Mouse (Mus musculus) heart, embryonic 10.5 days (tissue): ENCODE results near the gene Tomm6. TPM values are rescaled to one million over a fixed set of nuclear protein-coding genes. Genes with fewer than 3 reads are reported as not detected.
"Not testable (repeated sequence)": the region's sequence is repeated elsewhere in the genome, so short reads cannot be mapped to it uniquely, and the experiment has no call there.

Experiments used
- DNase-seq: peaks from one replicate; pipeline ENCODE4 v3.0.0-alpha.2; 2017; ENCODE audit warnings: low spot score
- H3K27ac ChIP-seq: fragments of 300-500 bp; sonication (generic); 2 replicates; pipeline ENCODE4 v1.5.1; 2016; ENCODE audit warnings: mild to moderate bottlenecking
- H3K27me3 ChIP-seq: fragments of 300-500 bp; sonication (generic); 2 replicates; pipeline ENCODE4 v1.6.1; 2016; ENCODE audit warnings: mild to moderate bottlenecking; ENCODE audit not compliant: poor library complexity, insufficient read depth, severe bottlenecking
- H3K36me3 ChIP-seq: fragments of 300-500 bp; sonication (generic); 2 replicates; pipeline ENCODE4 v1.6.1; 2016; ENCODE audit warnings: mild to moderate bottlenecking, moderate library complexity
- H3K4me1 ChIP-seq: fragments of 300-500 bp; sonication (generic); 2 replicates; pipeline ENCODE4 v1.6.1; 2016; ENCODE audit warnings: mild to moderate bottlenecking
- H3K4me3 ChIP-seq: fragments of 300-500 bp; sonication (generic); 2 replicates; pipeline ENCODE4 v1.5.1; 2016; ENCODE audit warnings: mild to moderate bottlenecking, moderate library complexity
- H3K9me3 ChIP-seq: fragments of 300-500 bp; sonication (generic); 2 replicates; pipeline ENCODE4 v1.6.1; 2016; ENCODE audit warnings: mild to moderate bottlenecking, moderate library complexity
- WGBS: fragments of 180-500 bp; shearing (Covaris S2); methylation state at CpG from one replicate; pipeline ENCODE4 v1.1.7; 2016; 5-methylcytosine and 5-hydroxymethylcytosine counted together
- polyA plus RNA-seq: library from polyadenylated mRNA; unstranded; fragments of >200 nt; fragmentation: Nextera tagmentation; extraction: Ambion mirVana; gene quantifications from 2 replicates; pipeline ENCODE4 v1.2.1, GENCODE M21; 2016

The Tomm6 gene
- polyA plus RNA-seq, 1 experiment from 2014 or later = 356 TPM

DNA sequence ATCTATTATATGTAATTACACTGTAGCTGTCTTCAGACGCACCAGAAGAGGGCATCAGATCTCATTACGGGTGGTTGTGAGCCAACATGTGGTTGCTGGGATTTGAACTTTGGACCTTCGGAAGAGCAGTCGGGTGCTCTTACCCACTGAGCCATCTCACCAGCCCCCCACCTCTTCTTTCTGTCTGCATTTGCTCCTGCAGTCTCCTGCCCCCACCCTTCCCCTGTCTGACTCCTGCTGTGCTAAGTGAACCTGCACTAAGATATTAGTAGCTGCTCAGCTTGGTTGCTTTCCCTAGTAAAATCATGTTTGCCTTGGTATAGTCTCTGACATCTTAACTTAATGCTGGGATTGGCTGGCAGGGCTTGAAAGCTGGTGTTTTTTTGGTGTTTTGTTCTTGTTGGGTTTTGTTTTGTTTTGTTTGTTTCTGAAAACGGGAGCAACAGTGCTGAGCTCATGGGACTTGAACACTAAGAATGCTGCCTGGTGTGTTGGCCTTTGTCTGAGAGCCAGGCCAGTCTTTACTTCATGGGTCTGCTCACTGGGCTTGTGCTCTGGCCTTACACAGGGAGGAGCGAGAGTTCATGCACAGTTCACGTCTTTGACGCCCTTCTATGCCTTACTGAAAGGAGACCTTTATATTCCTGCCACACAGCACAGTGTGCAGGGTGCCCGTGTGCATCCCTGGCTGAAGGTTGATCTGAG is 25.0 kb downstream of the Tomm6 start:
- H3K9me3 ChIP-seq = no peaks in the 10 kb centered on the region
- no peak overlapping the region for H3K27ac ChIP-seq
- 72% methylated on average over 9 of the region's 9 CpGs for WGBS
- no peaks in the 10 kb centered on the region for H3K27me3 ChIP-seq
- H3K36me3 ChIP-seq = no peaks in the 10 kb centered on the region
- H3K4me1 ChIP-seq = no peaks in the 10 kb centered on the region
- no peak overlapping the region for H3K4me3 ChIP-seq
- DNase-seq = no peak

DNA sequence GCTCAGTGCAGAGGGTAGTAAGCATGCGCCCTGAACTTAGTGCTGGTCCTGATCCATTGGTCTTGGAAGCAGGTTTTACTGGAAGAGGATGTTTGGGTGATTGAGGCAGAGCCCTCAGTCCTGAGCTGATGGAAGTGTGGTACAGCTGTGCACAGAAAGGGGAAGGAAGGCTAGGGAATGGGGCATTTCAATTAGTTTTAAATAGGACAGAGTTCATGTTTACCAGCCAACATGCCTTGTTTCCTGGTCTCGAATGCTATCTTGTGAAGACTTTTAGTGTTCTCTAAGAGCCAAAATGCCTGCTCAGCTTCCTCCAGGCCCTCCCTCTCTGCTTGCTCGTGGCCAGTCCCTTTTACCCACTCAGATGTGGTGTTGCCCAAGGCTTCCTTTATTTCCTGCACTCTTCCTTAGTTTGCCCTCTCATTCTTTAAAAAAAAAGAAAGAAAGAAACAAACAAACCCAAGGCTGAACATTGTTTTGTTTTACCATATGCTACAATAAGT is 29.4 kb downstream of the Tomm6 start:
- Histone ChIP-seq H3K4me1 (no peaks in the 10 kb centered on the region), H3K9me3 (no peaks in the 10 kb centered on the region), H3K27ac (no peak overlapping the region), H3K4me3 (no peak overlapping the region), H3K27me3 (no peaks in the 10 kb centered on the region), H3K36me3 (0 out of 2 replicates have a peak, but pooled peaks cover 2% of the 10 kb centered on the region)
- 66% methylated on average over 3 of the region's 3 CpGs for WGBS
- DNase-seq = no peak

DNA sequence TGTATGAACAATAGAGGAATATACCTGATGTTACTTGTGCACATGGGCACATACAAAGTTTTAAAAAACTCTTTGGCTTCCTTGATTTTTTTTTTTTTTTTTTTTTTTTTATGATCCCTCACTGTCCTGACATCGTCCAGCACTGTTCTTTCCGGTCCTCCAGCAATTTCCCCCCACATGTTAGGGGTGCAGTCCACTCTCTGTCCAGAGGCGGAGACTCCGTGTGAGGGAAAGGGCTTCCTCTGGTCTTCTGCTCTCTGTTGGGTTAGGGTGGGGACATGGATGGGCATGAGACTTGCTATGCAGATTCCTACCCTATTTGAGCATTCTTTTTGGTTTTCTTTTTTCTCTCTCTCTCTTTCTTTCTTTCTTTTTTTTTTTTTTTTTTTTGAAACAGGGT is 30.3 kb downstream of the Tomm6 start:
- Histone ChIP-seq H3K36me3 (peaks cover 7% of the 10 kb centered on the region; the same call in 1 of the 2 replicates), H3K4me1 (no peaks in the 10 kb centered on the region), H3K27me3 (no peaks in the 10 kb centered on the region), H3K27ac (no peak overlapping the region), H3K9me3 (no peaks in the 10 kb centered on the region), H3K4me3 (no peak overlapping the region)
- peak; percentile 56 for DNase-seq
- 78% methylated on average over 4 of the region's 4 CpGs for WGBS

GRCm38 (mm10) chr17:47655697-47656096 is 32.5 kb downstream of the Tomm6 start:
- no peak overlapping the region for H3K4me3 ChIP-seq
- DNase-seq = peak; percentile 31
- H3K4me1 ChIP-seq = no peaks in the 10 kb centered on the region
- no peaks in the 10 kb centered on the region for H3K27me3 ChIP-seq
- 84% methylated on average over 5 of the region's 5 CpGs for WGBS
- H3K36me3 ChIP-seq = peaks cover 7% of the 10 kb centered on the region; the same call in 1 of the 2 replicates
- H3K9me3 ChIP-seq = no peaks in the 10 kb centered on the region
- no peak overlapping the region for H3K27ac ChIP-seq

GRCm38 (mm10) chr17:47654346-47654745 is 33.8 kb downstream of the Tomm6 start:
- not testable (repeated sequence) for H3K27me3 ChIP-seq, H3K4me1 ChIP-seq, H3K27ac ChIP-seq, H3K9me3 ChIP-seq, H3K4me3 ChIP-seq, H3K36me3 ChIP-seq
- peak; percentile 56 for DNase-seq
- WGBS = 94% methylated on average over 8 of the region's 8 CpGs

GRCm38 (mm10) chr17:47651953-47652352 is 36.2 kb downstream of the Tomm6 start:
- WGBS = 80% methylated on average over 2 of the region's 2 CpGs
- peak; percentile 63 for DNase-seq
- H3K4me3 ChIP-seq = no peak overlapping the region
- H3K27ac ChIP-seq = no peak overlapping the region
- peaks cover 7% of the 10 kb centered on the region; the same call in 1 of the 2 replicates for H3K36me3 ChIP-seq
- H3K4me1 ChIP-seq = no peaks in the 10 kb centered on the region
- no peaks in the 10 kb centered on the region for H3K9me3 ChIP-seq
- no peaks in the 10 kb centered on the region for H3K27me3 ChIP-seq

GRCm38 (mm10) chr17:47648966-47649365 is 39.2 kb downstream of the Tomm6 start:
- H3K9me3 ChIP-seq = no peaks in the 10 kb centered on the region
- H3K4me1 ChIP-seq = no peaks in the 10 kb centered on the region
- no peak overlapping the region for H3K27ac ChIP-seq
- no peak overlapping the region for H3K4me3 ChIP-seq
- 65% methylated on average over 4 of the region's 4 CpGs for WGBS
- H3K27me3 ChIP-seq = no peaks in the 10 kb centered on the region
- H3K36me3 ChIP-seq = peaks cover 4% of the 10 kb centered on the region; the same call in 1 of the 2 replicates
- DNase-seq = peak; percentile 30

- 79% methylated on average over 1 of the region's 1 CpGs for WGBS
- DNase-seq = peak; percentile 82
Observed at GRCm38 (mm10) chr17:47646683-47647082, 41.5 kb downstream of the Tomm6 start.

DNA sequence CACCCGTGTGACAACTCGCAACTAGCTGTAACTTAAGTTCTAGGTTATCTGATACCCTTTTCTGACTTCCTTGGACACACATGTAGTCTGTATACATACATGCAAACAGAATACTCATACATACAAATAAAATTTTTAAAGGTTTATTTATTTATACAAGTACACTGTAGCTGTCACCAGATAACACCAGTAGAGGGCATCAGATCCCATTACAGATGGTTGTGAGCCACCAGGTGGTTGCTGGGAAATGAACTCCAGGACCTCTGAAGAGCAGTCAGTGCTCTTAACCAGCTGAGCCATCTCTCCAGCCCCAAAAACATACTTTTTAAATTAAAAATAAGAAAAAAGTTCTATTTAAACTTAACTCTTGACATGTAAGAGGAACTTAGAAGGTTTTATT is 45.2 kb downstream of the Tomm6 start:
- Histone ChIP-seq H3K4me3 (no peak overlapping the region), H3K9me3 (no peaks in the 10 kb centered on the region), H3K4me1 (no peaks in the 10 kb centered on the region), H3K36me3 (no peaks in the 10 kb centered on the region), H3K27ac (no peak overlapping the region), H3K27me3 (no peaks in the 10 kb centered on the region)
- WGBS = 74% methylated on average over 2 of the region's 2 CpGs
- peak; percentile 27 for DNase-seq

More at GRCm38 (mm10) chr17:47646683-47647082, 41.5 kb downstream of the Tomm6 start:
- Histone ChIP-seq H3K27ac (no peak overlapping the region), H3K4me1 (no peaks in the 10 kb centered on the region), H3K4me3 (no peak overlapping the region), H3K36me3 (no peaks in the 10 kb centered on the region), H3K27me3 (no peaks in the 10 kb centered on the region), H3K9me3 (no peaks in the 10 kb centered on the region)

Other genes starting within 250 kb of the Tomm6 start
- gene Taf8, start 186.1 kb downstream of the Tomm6 start, polyA plus RNA-seq = 23.0 and 28.5 TPM in 2 replicates
- gene Ccnd3, start 183.3 kb downstream of the Tomm6 start, polyA plus RNA-seq = 552 and 644 TPM in 2 replicates
- 37.0 and 43.0 TPM in 2 replicates for gene Bysl, start 76.9 kb downstream of the Tomm6 start, polyA plus RNA-seq
- 36.5 and 42.8 TPM in 2 replicates for gene Med20, start 76.8 kb downstream of the Tomm6 start, polyA plus RNA-seq
- gene Gm20517, start 76.8 kb downstream of the Tomm6 start, polyA plus RNA-seq = 1.6 and 2.1 TPM in 2 replicates
- gene Usp49, start 57.7 kb downstream of the Tomm6 start, polyA plus RNA-seq = 3.2 and 4.5 TPM in 2 replicates
- gene Frs3, start 644 bp upstream of the Tomm6 start, polyA plus RNA-seq = 4.6 and 5.2 TPM in 2 replicates
- gene Gm21981, start 6.1 kb upstream of the Tomm6 start, polyA plus RNA-seq = 0.14 and 0.16 TPM in 2 replicates
- gene Prickle4, start 6.3 kb upstream of the Tomm6 start, polyA plus RNA-seq = 0.79 TPM in 1 of 2 replicates, not detected in the other
- gene Pgc, start 38.5 kb upstream of the Tomm6 start, polyA plus RNA-seq = 0.49 and 0.67 TPM in 2 replicates
- 15.3 and 19.3 TPM in 2 replicates for gene Tfeb, start 48.6 kb upstream of the Tomm6 start, polyA plus RNA-seq
- gene Mdfi, start 146.3 kb upstream of the Tomm6 start, polyA plus RNA-seq = 15.3 and 17.7 TPM in 2 replicates
- gene Foxp4, start 236.3 kb upstream of the Tomm6 start, polyA plus RNA-seq = 12.4 and 27.3 TPM in 2 replicates